Mouse (Mus musculus) testis, adult 2 months (tissue): ENCODE results near the gene Cwc22. TPM values are rescaled to one million over a fixed set of nuclear protein-coding genes. Genes with fewer than 3 reads are reported as not detected.

Source experiments
- H3K27ac ChIP-seq: fragments of 200-500 bp; 2 replicates; pipeline ENCODE4 v1.5.1; 2012; ENCODE audit warnings: low read depth, low read length; ENCODE audit not compliant: control insufficient read depth, insufficient read depth
- H3K27me3 ChIP-seq: fragments of 200-500 bp; 2 replicates; pipeline ENCODE4 v1.6.1; 2012; ENCODE audit warnings: mild to moderate bottlenecking, low read length, moderate library complexity; ENCODE audit not compliant: control insufficient read depth, insufficient read depth
- H3K36me3 ChIP-seq: fragments of 200-500 bp; 2 replicates; pipeline ENCODE4 v1.6.1; 2012; ENCODE audit warnings: mild to moderate bottlenecking, low read length; ENCODE audit not compliant: control insufficient read depth, insufficient read depth
- H3K4me1 ChIP-seq: fragments of 200-500 bp; 2 replicates; pipeline ENCODE4 v1.6.1; 2012; ENCODE audit warnings: low read length; ENCODE audit not compliant: control insufficient read depth, insufficient read depth
- H3K4me3 ChIP-seq: fragments of 200-500 bp; 2 replicates; pipeline ENCODE4 v1.5.1; 2012; ENCODE audit warnings: low read depth, mild to moderate bottlenecking, low read length, moderate library complexity, mixed read lengths; ENCODE audit not compliant: control insufficient read depth
- CTCF ChIP-seq: fragments of 200-500 bp; IDR thresholded peaks from 2 replicates; pipeline ENCODE4 v1.5.1; 2012; ENCODE audit warnings: low read depth, mild to moderate bottlenecking, inconsistent platforms, low read length, moderate library complexity; ENCODE audit not compliant: control insufficient read depth, insufficient read depth, insufficient replicate concordance
- POLR2A ChIP-seq: fragments of 200-500 bp; IDR thresholded peaks from 2 replicates; pipeline ENCODE4 v1.6.1; 2012; ENCODE audit warnings: low read depth, mild to moderate bottlenecking, inconsistent platforms, low read length, moderate library complexity; ENCODE audit not compliant: control insufficient read depth
- polyA plus RNA-seq: library from polyadenylated mRNA; depleted of rRNA; stranded (reverse); fragments of >200 nt; gene quantifications from 2 replicates; pipeline ENCODE4 v1.2.3, GENCODE M21; 2012

The Cwc22 gene
- polyA plus RNA-seq, 1 experiment, result 3.5 TPM

DNA sequence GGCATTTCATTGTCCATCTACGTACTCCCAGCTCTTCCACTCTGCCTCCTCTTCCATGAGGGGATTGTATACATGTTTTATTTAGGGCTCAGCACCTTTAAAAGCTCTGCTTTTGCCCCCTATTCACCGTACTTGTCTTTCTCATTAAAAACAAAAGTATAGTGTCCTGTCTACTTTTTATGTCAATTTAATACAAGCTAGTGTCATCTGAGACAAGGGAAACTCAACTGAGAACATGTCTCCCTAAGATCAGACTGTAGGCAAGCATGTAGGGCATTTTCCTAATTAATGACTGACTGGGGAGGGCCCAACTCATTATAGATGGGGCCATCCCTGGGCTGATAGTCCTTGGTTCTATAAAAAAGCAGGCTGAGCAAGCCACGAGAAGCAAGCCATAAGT lies 8.4 kb downstream of the Cwc22 start:
- Histone ChIP-seq H3K36me3 (peaks cover 1% of the 10 kb centered on the region; the same call in 1 of the 2 replicates), H3K27me3 (no peaks in the 10 kb centered on the region), H3K4me1 (0 out of 2 replicates have a peak, but pooled peaks cover 2% of the 10 kb centered on the region), H3K4me3 (no peak overlapping the region), H3K27ac (no peak overlapping the region)
- TF ChIP-seq CTCF (no peak), POLR2A (no peak)

DNA sequence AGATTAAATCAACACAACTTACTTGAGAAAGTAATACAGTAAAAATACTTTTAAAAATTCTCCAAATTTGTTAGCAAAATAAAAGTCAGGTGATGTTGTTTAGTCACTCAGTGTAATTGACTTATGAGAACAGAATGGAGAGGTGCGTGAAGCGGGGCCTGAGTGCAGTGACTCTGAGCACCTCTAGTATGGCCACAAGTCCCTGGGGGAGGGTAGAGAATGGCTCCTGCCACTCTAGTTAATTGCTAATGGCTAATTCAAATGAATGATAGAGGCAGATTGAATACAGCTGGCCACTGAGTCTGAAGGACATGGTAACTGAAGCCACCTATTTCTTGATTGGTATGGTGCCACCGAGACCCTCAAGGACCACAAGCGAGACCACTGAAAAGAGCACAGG lies 12.0 kb downstream of the Cwc22 start:
- no peak overlapping the region for H3K27ac ChIP-seq
- no peaks in the 10 kb centered on the region for H3K4me1 ChIP-seq
- H3K27me3 ChIP-seq, result no peaks in the 10 kb centered on the region
- TF ChIP-seq POLR2A (no peak), CTCF (no peak)
- no peak overlapping the region for H3K4me3 ChIP-seq
- peaks cover 1% of the 10 kb centered on the region; the same call in 1 of the 2 replicates for H3K36me3 ChIP-seq

DNA sequence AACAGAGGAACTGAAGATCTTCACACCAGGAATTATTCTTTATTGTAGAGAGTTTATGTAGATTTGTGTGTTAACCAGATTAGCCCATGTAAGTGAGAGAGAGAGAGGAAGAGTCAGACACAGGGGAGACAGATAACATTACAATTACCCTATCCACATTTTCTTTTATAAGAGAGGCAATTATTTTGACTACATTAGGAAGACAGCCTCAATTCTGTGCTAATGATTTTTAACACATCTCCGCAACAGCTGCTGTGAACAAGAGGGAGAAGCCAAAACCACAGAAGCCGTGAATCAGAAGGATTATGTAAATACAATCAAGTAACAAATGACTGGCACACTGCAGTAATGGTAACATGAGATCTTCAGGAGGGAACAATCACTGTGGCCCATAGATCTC lies 12.5 kb downstream of the Cwc22 start:
- Histone ChIP-seq H3K27ac (no peak overlapping the region), H3K36me3 (peaks cover 1% of the 10 kb centered on the region; the same call in 1 of the 2 replicates), H3K27me3 (no peaks in the 10 kb centered on the region), H3K4me3 (no peak overlapping the region), H3K4me1 (no peaks in the 10 kb centered on the region)
- TF ChIP-seq POLR2A (no peak), CTCF (no peak)

DNA sequence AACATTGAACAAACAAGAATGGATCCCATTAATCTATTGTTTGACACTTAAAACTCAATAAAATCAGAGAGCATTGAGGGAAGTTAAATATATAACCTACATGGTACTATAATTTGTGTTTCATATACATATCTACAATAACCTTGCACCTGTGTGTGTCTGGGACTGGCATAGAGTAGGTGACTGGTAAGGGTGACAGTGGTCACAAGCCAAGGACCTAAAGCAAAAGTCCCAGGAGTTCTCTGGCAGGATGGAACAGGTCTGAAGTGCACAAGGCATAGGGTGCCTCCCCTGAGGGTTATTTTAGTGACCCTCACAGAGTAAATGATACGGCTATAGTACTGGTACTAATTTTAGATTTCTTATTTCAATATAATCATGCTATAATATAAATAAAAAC lies 14.2 kb downstream of the Cwc22 start:
- peaks cover 1% of the 10 kb centered on the region; the same call in 1 of the 2 replicates for H3K36me3 ChIP-seq
- H3K4me1 ChIP-seq, result no peaks in the 10 kb centered on the region
- no peak overlapping the region for H3K4me3 ChIP-seq
- TF ChIP-seq POLR2A (no peak), CTCF (no peak)
- H3K27ac ChIP-seq, result no peak overlapping the region
- H3K27me3 ChIP-seq, result no peaks in the 10 kb centered on the region

DNA sequence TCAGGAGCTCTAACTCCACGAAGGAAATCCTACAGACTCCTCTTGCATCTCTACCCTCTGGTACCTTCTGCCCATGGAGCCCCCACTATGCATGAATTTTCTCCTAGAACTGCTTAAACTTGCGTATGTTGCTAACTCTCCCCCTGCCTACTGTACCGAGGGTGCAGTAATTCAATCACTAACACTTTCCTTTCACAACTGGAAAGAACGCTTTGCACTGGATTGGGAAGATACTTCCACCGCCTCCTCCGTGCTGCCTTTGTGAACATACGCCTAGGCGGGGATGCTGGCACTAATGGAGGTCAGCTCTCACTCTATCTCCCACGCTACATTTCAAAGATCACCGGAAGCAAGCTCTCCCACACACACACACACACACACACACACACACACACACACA lies 17.8 kb downstream of the Cwc22 start:
- TF ChIP-seq CTCF (no peak), POLR2A (no peak)
- Histone ChIP-seq H3K4me1 (no peaks in the 10 kb centered on the region), H3K4me3 (no peak overlapping the region), H3K36me3 (no peaks in the 10 kb centered on the region), H3K27me3 (no peaks in the 10 kb centered on the region), H3K27ac (no peak overlapping the region)

DNA sequence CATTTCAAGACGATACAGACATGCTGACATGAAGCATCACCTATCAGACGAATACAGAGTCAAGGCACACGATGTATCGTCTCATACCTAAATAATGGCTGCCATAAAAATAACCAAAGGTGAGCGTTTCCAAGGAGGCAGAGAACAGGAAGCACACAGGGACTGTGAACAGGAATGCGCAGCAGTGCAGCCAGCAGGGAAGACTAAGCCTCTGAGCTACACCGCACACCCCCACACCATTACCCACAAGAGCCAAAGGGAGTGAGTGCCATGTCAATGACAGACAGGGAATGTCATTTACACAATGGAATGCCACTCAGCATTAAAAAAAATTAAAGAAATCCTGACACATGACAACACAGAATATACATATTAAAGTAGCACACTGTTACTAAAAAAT lies 19.7 kb downstream of the Cwc22 start:
- H3K27me3 ChIP-seq, result no peaks in the 10 kb centered on the region
- H3K27ac ChIP-seq, result no peak overlapping the region
- H3K4me3 ChIP-seq, result no peak overlapping the region
- TF ChIP-seq CTCF, result no peak
- TF ChIP-seq POLR2A, result no peak
- H3K4me1 ChIP-seq, result no peaks in the 10 kb centered on the region
- H3K36me3 ChIP-seq, result no peaks in the 10 kb centered on the region

DNA sequence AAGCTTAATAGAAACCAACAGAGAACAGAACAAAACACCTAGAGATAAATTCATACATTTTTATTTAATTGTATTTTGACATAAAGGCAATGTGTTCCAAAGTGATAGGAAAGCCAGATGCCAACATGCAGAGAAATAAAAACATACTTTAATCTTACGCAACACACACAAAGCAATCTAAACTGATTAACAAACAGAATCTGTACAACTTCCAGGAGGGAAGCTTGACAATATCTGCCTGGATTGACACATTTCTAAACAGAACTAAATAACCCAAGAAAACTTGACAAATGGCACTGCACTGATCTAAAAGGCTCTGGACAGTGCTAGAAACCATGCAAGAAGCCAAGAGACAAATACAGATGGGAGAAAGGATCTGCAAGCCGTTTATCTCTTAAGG lies 20.2 kb downstream of the Cwc22 start:
- Histone ChIP-seq H3K27me3 (no peaks in the 10 kb centered on the region), H3K4me1 (no peaks in the 10 kb centered on the region), H3K36me3 (no peaks in the 10 kb centered on the region), H3K4me3 (no peak overlapping the region), H3K27ac (no peak overlapping the region)
- TF ChIP-seq CTCF, result no peak
- TF ChIP-seq POLR2A, result no peak

DNA sequence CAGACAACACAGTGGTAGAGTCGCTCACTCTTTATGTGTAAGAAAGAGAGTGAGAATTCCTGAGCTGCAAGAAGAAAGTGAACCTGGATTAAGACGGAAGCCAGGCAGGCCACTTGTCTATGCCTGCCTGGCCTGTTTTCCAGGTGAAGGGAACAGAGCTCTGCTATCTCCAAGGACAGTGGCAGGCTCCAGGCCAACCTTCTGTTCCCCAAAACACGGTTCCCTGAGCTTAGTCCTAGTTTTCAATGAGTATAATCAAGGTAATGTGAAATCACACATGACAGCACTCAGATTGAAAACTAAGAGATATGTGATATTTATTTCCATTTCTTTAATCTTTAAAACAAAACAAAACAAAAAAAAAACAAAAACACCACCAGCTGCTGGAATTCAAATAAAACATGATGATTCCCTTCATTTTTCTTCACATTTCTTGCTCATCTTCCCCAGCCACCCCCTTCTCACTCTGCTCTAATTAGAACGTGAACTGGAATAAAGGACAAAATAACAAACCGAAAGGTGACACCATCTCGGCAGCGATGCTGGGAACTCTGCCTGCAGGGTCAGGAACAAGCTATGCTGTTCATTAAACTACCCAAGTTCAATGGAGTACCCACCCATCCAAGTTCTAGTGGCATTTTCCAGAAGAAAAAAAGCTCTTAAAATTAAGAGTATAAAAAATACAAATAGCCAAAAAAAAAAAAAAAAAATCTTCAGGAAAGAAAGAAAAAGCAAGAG lies 20.8 kb downstream of the Cwc22 start:
- Histone ChIP-seq H3K27ac (no peak overlapping the region), H3K4me3 (peak overlapping the region; percentile 42; the same call in 1 of the 2 replicates), H3K4me1 (no peaks in the 10 kb centered on the region), H3K27me3 (no peaks in the 10 kb centered on the region), H3K36me3 (no peaks in the 10 kb centered on the region)
- no peak for TF ChIP-seq CTCF
- TF ChIP-seq POLR2A, result no peak
